Mouse (Mus musculus) heart, adult 2 months (tissue): ENCODE results near the gene Plin1.

Experiments used
- CTCF ChIP-seq: fragments of 200-600 bp; IDR thresholded peaks from 2 replicates; pipeline ENCODE4 v1.8.1; 2022; ENCODE audit warnings: antibody characterized with exemption, mild to moderate bottlenecking, moderate library complexity
- EP300 ChIP-seq: fragments of 200-500 bp; IDR thresholded peaks from 2 replicates; pipeline ENCODE4 v1.6.1; 2011; ENCODE audit warnings: low read depth, low read length, control low read depth; ENCODE audit not compliant: insufficient read depth

DNA sequence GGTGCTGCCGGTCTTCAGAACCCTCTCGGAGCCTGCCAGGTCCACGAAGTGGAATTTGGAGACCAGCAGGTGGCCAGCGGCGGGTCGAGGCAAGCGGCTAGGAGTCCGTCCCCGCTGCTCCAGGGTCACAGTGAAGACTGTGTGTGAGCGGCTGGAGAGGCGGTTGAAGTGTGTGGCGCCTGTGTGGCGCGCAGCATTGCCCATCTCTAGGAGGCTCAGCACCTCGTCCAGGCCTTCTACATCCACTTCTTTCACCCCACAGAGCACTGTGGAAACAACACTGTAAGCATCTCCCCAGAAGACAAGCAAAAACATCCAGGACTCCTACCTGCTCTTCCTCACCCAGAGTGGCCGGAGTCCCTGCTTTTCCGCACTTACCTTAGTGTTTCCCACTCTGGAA lies 21.9 kb downstream of the Plin1 start:
- TF ChIP-seq CTCF (no peak), EP300 (no peak)
